Mouse (Mus musculus) heart, embryonic 14.5 days (tissue): ENCODE data around the gene Gm10188. TPM values are rescaled to one million over a fixed set of nuclear protein-coding genes. Genes with fewer than 3 reads are reported as not detected.

ENCODE experiments used
- ATAC-seq: fragments of 200-750 bp; cut with Nextera tagmentation; 2 replicates; pipeline ENCODE4 v1.8.0; 2017; ENCODE audit warnings: low read depth, moderate TSS enrichment; ENCODE audit not compliant: insufficient number of reproducible peaks, insufficient read depth, low FRiP score
- H3K27ac ChIP-seq, 2 experiments: fragments of 200-500 bp in 1 of 2; fragments of 300-500 bp in 1 of 2; sonication (generic) in 1 of 2; replicated peaks in 1 of 2; 2 replicates each; pipeline ENCODE4 v1.5.1; 2012 to 2014; ENCODE audit warnings: low read depth in 2 of 2, low read length in 2 of 2, control low read depth in 1 of 2, mild to moderate bottlenecking in 1 of 2, mixed read lengths in 1 of 2; ENCODE audit not compliant: control insufficient read depth in 1 of 2, insufficient read depth in 1 of 2
- H3K27me3 ChIP-seq: fragments of 300-500 bp; sonication (generic); 2 replicates; pipeline ENCODE4 v1.6.1; 2014; ENCODE audit warnings: mild to moderate bottlenecking, low read length, control low read depth; ENCODE audit not compliant: control insufficient read depth, insufficient read depth
- H3K36me3 ChIP-seq: fragments of 300-500 bp; sonication (generic); 2 replicates; pipeline ENCODE4 v1.6.1; 2014; ENCODE audit warnings: mild to moderate bottlenecking, control low read depth, low read length, mixed read lengths; ENCODE audit not compliant: control insufficient read depth, insufficient read depth
- H3K4me1 ChIP-seq, 2 experiments: fragments of 200-500 bp in 1 of 2; fragments of 300-500 bp in 1 of 2; sonication (generic) in 1 of 2; 2 replicates each; pipeline ENCODE4 v1.6.1; 2012 to 2014; ENCODE audit warnings: low read length in 2 of 2, control low read depth in 1 of 2, mixed read lengths in 1 of 2; ENCODE audit not compliant: control insufficient read depth in 2 of 2, insufficient read depth in 2 of 2
- H3K4me2 ChIP-seq: fragments of 300-500 bp; sonication (generic); 2 replicates; pipeline ENCODE4 v1.6.1; 2014; ENCODE audit warnings: mild to moderate bottlenecking, low read length
- H3K4me3 ChIP-seq, 2 experiments: fragments of 200-500 bp in 1 of 2; fragments of 300-500 bp in 1 of 2; sonication (generic) in 1 of 2; 2 replicates each; pipeline ENCODE4 v1.5.1; 2012 to 2014; ENCODE audit warnings: low read length in 2 of 2, mild to moderate bottlenecking in 2 of 2, control low read depth in 1 of 2, low read depth in 1 of 2, moderate library complexity in 1 of 2; ENCODE audit not compliant: control insufficient read depth in 1 of 2, insufficient read depth in 1 of 2
- H3K9ac ChIP-seq: fragments of 300-500 bp; sonication (generic); 2 replicates; pipeline ENCODE4 v1.6.1; 2014; ENCODE audit warnings: mild to moderate bottlenecking, low read length
- H3K9me3 ChIP-seq: fragments of 300-500 bp; sonication (generic); 2 replicates; pipeline ENCODE4 v1.6.1; 2016; ENCODE audit warnings: low read length, control low read depth; ENCODE audit not compliant: control insufficient read depth
- WGBS: fragments of 180-500 bp; shearing (Covaris S2); extraction: QIAGEN DNeasy Blood & Tissue Kit; methylation state at CpG from one replicate; pipeline ENCODE4 v1.1.7; 2014; 5-methylcytosine and 5-hydroxymethylcytosine counted together
- polyA plus RNA-seq: library from polyadenylated mRNA; unstranded; fragments of >200 nt; fragmentation: Nextera tagmentation; extraction: Ambion mirVana; gene quantifications from 2 replicates; pipeline ENCODE4 v1.2.1, GENCODE M21; 2014

The Gm10188 gene
- polyA plus RNA-seq, 1 experiment from 2014 or later, result not detected

- H3K4me2 ChIP-seq, result no peak overlapping the region
- peaks cover 5 to 10% of the 10 kb centered on the region in 2 experiments; a peak in 3 of 4 replicates for H3K4me1 ChIP-seq
- H3K9ac ChIP-seq, result no peak overlapping the region
- H3K27me3 ChIP-seq, result peaks cover 18% of the 10 kb centered on the region
- H3K9me3 ChIP-seq, result no peaks in the 10 kb centered on the region
- WGBS, result 3% methylated on average over 4 of the region's 4 CpGs
- no peak overlapping the region for H3K27ac ChIP-seq
- no peak overlapping the region for H3K4me3 ChIP-seq
- ATAC-seq, result no peak
- H3K36me3 ChIP-seq, result no peaks in the 10 kb centered on the region
These were observed 21.4 kb downstream of the Gm10188 start for GRCm38 (mm10) chr1:132208154-132208553.

- Histone ChIP-seq H3K4me3 (no peak overlapping the region), H3K36me3 (no peaks in the 10 kb centered on the region), H3K4me1 (peaks cover 3 to 7% of the 10 kb centered on the region in 2 experiments; a peak in 2 of 4 replicates), H3K27ac (no peak overlapping the region), H3K4me2 (no peak overlapping the region), H3K9ac (no peak overlapping the region), H3K9me3 (no peaks in the 10 kb centered on the region), H3K27me3 (peaks cover 26% of the 10 kb centered on the region)
- WGBS, result 44% methylated on average over 3 of the region's 3 CpGs
- ATAC-seq, result no peak
These were observed 22.7 kb downstream of the Gm10188 start for GRCm38 (mm10) chr1:132206828-132207227.

- peaks cover 3 to 7% of the 10 kb centered on the region in 2 experiments; a peak in 2 of 4 replicates for H3K4me1 ChIP-seq
- no peak overlapping the region for H3K4me2 ChIP-seq
- H3K27ac ChIP-seq, result no peak overlapping the region
- no peak for ATAC-seq
- no peak overlapping the region for H3K9ac ChIP-seq
- H3K9me3 ChIP-seq, result no peaks in the 10 kb centered on the region
- no peaks in the 10 kb centered on the region for H3K36me3 ChIP-seq
- H3K27me3 ChIP-seq, result peaks cover 31% of the 10 kb centered on the region
- H3K4me3 ChIP-seq, result no peak overlapping the region
- 52% methylated on average over 5 of the region's 5 CpGs for WGBS
These were observed 23.6 kb downstream of the Gm10188 start for GRCm38 (mm10) chr1:132205958-132206357.

DNA sequence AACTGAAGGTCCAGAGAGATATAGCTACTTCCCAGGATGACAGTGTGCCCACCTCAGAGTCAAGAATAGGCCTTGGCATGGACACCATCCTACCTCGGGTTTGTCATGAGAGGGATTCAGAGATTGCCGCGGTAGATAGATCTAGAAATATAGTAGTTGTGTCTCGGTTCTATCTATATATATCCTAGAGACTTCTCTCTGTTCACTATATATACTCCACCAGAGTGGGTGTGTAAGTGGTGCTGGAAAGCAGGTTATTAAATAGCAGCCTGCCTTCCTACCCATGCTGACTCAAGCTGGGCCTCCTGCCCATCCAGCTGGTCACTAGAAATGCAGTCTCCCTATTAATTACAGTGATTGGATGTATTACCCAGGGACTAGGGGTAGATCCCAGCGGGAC, 26.8 kb downstream of the Gm10188 start:
- H3K4me2 ChIP-seq, result no peak overlapping the region
- H3K27ac ChIP-seq, result no peak overlapping the region
- no peak for ATAC-seq
- 81% methylated on average over 5 of the region's 5 CpGs for WGBS
- H3K4me3 ChIP-seq, result no peak overlapping the region
- no peak overlapping the region for H3K9ac ChIP-seq
- H3K27me3 ChIP-seq, result peaks cover 43% of the 10 kb centered on the region
- H3K36me3 ChIP-seq, result no peaks in the 10 kb centered on the region
- peaks cover 2 to 7% of the 10 kb centered on the region in 2 experiments; a peak in 3 of 4 replicates for H3K4me1 ChIP-seq
- H3K9me3 ChIP-seq, result no peaks in the 10 kb centered on the region

DNA sequence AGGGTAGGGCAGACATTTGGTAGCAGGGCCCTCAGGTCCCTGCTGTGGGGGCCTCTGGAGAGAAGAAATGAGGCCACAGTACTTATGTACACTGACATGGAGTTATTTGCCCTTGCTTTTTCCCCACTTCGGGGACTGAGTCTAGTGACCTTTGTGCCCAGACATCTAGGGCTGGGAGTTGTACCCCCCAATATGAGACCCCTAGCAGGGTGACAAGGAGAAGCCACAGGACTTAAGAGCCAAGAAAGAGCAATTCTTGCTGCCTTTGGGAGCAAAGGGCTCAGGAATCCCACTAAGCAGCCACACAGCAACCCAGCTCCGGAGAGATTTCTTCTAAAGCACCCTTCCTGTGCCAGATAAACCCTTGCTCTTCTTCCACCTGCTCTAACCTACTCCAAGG, 27.6 kb downstream of the Gm10188 start:
- ATAC-seq, result no peak
- Histone ChIP-seq H3K4me2 (no peak overlapping the region), H3K9me3 (no peaks in the 10 kb centered on the region), H3K9ac (no peak overlapping the region), H3K27ac (no peak overlapping the region), H3K36me3 (no peaks in the 10 kb centered on the region), H3K27me3 (peaks cover 44% of the 10 kb centered on the region), H3K4me3 (no peak overlapping the region), H3K4me1 (peaks cover 2 to 7% of the 10 kb centered on the region in 2 experiments; a peak in 3 of 4 replicates)
- 54% methylated on average over 2 of the region's 2 CpGs for WGBS

GRCm38 (mm10) chr1:132201511-132201860, 28.1 kb downstream of the Gm10188 start:
- peaks cover 45% of the 10 kb centered on the region for H3K27me3 ChIP-seq
- 33% methylated on average over 4 of the region's 4 CpGs for WGBS
- H3K27ac ChIP-seq, result no peak overlapping the region
- H3K36me3 ChIP-seq, result no peaks in the 10 kb centered on the region
- no peak overlapping the region for H3K9ac ChIP-seq
- H3K4me3 ChIP-seq, result no peak overlapping the region
- ATAC-seq, result no peak
- no peaks in the 10 kb centered on the region for H3K9me3 ChIP-seq
- peaks cover 2 to 7% of the 10 kb centered on the region in 2 experiments; a peak in 3 of 4 replicates for H3K4me1 ChIP-seq
- no peak overlapping the region for H3K4me2 ChIP-seq

- peak overlapping the region; percentile 49 for H3K4me2 ChIP-seq
- H3K4me3 ChIP-seq, result peak overlapping the region in 1 of 2 experiments; percentile 6; a peak in 1 of 4 replicates
- H3K27me3 ChIP-seq, result peaks cover 46% of the 10 kb centered on the region
- WGBS, result 33% methylated on average over 11 of the region's 11 CpGs
- no peaks in the 10 kb centered on the region for H3K36me3 ChIP-seq
- no peak overlapping the region for H3K27ac ChIP-seq
- H3K9me3 ChIP-seq, result no peaks in the 10 kb centered on the region
- H3K9ac ChIP-seq, result no peak overlapping the region
- peaks cover 2 to 7% of the 10 kb centered on the region in 2 experiments; a peak in 3 of 4 replicates for H3K4me1 ChIP-seq
- ATAC-seq, result no peak
These were observed 28.7 kb downstream of the Gm10188 start for GRCm38 (mm10) chr1:132200562-132201510.
